Mouse (Mus musculus): Measurements from ENCODE around the gene Larp1b.

Gene Larp1b

DNA sequence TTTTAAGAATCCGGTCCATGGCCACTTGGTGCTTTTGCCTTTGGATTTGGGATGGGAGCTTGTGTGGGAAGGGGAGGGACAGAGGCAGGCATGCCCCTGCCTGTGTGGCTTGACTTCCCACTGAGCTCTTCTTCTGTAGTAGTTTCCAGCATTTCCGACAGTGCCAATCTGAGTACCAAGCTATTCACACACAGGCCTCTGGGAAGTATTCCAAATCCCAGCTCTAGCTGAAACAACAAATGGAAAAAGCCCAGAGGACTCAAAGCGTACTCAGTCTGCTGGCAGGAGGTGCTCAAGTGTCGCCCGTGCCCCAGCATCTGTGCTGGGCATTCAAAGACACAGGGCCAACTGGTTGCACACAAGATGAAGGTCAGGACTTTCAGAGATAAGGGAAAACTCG, 72.4 kb downstream of the Larp1b start:
- no peak for DNase-seq (ENCODE audit: low spot score)

DNA sequence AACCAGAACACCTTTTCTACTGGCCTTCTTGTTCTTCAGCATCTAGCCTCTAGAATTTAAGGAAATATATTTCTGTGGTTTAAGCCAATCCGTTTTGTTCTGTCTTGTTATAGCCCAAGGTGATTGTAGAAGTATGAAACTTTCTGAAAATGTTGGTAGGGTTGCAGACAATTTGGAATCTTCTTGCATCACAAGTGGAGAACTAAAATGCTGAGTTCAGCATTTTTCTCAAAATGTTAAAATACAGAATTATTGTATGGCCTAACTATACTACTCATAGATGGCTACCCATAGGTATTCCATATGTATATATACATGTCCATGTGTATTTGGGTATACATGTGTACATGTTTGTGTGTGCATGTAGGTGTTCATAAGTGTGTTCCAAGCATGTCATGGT, 81.1 kb downstream of the Larp1b start:
- DNase-seq (ENCODE audit: low spot score) = no peak

DNA sequence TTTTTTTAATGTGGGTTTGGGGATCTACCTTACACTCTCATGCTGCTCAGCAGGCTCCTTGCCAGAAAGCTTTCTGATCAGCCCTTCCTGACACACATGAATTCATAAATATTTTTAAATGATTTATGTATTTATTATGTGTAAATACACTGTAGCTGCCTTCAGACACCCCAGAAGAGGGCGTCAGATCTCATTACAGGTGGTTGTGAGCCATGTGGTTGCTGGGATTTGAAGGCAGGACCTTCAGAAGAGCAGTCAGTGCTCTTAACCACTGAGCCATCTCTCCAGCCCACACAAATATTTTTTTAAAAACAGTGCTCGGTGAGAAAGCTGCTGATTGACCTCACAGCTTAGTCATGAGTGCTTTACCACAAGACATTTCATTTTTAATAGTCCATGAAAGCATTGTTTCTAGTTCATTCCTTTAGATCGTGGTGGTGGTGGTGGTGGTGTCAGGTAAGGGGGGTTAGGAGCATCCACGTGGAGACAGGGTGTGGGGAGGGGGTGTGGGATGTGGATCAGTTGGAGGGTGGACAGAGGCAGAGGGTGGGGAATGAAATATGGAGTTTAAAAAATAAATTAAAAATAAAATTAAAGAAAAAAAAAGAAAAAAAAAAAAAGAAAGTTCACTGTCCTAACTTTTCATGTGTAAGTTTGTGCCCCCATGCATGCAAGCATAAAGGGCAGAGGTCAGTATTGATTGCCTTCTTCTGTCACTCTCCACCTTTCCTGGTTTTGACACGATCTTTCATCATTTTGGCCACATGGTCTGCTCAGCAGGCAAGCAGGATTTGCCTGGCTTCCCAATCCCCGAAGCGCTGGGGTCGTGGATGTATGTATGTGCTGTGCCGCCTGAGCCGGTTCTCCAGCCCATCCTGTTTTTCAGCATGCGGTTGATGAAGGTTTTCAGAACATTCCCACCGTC, 81.9 kb downstream of the Larp1b start:
- DNase-seq (ENCODE audit: low spot score) = no peak

DNA sequence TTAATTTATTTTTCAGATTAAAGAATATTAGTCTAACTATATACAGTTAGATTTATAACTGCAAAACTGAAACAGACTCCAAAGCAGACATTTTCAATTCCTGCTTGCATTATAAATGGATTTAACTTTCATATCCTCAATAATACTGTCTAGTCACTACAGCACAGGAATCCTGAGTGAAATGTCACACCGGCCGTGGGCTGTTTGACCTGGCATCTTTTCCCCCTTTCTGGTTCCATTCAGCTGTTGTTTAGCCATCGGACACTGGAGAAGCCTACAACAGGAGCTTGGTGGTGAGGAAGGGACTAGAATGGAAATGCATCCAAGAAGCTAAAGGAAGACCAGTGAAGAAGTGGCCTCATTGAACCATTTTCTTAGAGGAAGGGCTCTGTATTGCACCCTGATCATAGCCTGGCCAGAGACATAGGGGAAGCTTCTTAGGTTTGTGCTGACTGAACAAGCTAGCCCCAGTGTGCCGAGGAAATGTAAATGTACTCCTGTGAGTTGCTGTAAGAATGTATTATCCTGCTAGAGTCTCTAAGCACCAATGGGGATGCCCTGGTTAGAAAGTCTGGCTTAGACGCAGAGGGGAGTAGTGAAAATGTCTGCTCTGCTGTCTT, 88.8 kb downstream of the Larp1b start:
- DNase-seq (ENCODE audit: low spot score) = no peak

DNA sequence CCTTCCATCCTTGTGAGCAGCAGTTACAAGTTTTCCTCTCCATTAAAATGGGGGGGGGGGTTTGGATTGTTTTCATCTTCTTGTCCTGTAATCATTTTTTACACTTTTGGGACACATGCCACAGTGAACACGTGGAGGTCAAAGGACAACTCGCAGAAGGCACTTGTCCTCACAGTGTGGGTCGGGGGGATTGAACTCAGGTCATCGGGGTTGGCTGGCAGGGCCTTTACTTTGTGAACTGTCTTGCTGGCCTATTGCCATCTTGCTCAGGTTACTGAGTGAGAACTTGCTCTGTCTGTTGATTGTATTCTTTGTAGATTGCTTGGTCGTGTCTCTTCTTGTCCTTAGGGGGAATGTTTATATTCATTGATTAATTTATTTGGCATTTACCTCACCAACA, 91.6 kb downstream of the Larp1b start:
- DNase-seq (ENCODE audit: low spot score) = no peak

DNA sequence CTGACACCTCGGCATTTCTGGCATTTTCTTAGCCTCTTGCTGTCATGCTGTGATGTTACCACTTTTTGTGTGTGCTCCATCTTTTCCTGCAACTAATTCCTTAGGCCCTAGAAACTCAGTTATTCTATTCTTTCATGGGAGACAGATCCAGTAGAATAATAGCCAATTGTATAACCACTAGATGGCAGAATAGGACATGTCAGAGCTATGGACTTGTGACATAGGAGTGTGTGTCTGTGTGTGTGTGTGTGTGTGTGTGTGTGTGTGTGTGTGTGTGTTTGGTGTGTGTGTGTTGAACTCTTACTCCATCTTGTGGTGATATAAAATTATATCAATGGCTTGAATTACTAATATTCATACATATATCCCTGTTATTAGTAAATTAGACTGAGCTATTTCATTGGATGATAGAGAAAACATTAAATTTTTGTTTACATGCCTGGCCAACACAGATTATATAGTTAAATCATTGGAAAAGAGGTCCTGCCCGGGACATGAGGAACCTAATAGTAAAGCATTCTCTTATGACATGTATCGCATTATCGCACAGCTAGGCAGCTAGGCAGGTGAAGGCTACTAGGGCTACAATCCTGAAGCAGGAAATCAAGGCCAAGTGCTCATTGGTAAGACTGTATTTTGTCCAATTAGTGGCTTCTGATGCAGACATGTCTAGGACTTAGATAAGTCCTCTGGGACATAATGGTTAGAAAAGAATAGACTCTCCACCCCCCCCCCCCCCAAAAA, 92.7 kb downstream of the Larp1b start:
- DNase-seq (ENCODE audit: low spot score) = no peak

DNA sequence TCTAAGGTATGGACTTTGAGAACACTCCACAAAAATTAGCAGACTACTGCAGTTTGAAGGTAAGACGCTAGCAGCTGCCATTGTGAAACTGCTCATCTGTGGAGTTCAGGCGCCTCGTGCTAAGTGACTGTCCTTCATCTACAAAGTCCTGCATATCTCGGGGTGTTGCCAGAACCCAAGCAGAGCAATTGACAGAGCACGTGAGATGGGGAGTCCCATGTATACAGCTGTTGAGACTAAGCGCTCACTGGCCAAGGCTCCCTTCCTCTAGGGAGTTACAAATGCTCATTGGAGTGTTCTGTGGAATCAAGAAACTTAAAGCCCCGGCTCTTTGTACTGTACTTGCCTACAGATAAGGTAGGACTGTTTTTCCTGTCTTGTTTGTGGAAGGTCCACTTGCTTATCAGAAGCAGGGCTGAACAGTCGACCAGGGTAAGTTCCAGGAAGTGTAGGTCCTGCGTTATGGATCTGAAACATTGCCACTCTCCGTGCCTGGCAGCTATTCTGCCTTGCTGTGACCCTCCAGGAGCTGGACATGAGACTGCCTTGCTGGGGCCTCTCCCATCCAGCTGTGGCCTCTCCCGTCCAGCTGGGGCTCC, 94.2 kb downstream of the Larp1b start:
- DNase-seq (ENCODE audit: low spot score) = no peak

DNA sequence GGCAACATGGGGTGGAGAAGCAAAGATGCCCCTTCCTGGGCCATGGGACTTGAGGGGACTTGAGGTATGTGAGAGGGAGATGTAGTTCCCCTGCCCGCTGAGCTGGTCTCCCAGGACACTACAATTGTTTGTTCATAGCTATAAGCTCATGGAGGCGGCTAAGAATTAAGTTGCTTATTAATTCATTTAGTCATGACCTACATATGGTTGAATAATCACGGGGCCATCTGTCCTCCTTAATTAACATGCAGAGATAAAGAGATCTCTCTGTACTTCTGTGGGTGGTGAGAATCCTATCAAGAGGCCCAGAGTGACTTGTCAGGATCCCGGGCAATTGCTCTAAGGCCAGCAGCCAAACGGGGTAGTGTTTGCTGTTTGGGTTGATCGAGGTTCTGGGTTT, 98.2 kb downstream of the Larp1b start:
- DNase-seq (ENCODE audit: low spot score) = no peak

DNA sequence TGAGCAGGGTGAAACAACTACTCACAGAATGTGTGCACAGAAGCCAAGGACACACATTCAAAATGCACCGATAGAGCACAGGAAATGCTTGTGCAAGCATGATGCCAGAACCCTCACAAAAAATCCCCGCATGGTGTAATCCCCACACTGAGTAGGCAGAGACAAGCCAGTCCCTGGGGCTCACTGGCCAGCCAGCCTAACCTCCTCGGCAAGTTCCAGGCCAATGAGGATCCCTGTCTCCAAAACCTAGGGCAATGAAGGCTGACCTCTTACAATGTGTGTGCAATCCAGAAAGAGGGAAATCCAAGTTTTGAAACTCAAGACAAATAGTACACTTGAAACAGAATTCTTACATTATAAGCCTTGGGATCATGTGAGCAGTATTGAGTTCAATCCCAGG, 103.7 kb downstream of the Larp1b start:
- DNase-seq (ENCODE audit: low spot score) = no peak

DNA sequence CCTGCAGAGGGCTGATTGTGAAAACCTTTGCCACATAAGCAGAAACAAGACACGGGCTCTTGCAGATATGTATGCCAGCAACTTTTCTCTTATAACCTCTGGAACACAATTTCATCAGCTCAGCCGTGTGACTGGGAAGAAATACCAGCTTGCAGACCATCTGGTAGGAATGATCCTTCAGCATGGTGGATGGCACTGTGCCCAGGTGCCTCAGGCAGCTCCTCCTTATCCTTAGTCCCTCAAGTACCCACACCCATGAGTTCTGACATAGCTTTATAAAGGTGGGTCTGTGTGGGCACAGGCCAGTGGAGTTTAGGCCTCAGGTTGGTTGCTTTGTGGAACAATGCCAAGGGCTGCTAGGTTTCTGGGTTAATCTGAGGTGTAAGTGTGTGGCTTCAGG, 108.8 kb downstream of the Larp1b start:
- peak; percentile 18 for DNase-seq (ENCODE audit: low spot score)

DNA sequence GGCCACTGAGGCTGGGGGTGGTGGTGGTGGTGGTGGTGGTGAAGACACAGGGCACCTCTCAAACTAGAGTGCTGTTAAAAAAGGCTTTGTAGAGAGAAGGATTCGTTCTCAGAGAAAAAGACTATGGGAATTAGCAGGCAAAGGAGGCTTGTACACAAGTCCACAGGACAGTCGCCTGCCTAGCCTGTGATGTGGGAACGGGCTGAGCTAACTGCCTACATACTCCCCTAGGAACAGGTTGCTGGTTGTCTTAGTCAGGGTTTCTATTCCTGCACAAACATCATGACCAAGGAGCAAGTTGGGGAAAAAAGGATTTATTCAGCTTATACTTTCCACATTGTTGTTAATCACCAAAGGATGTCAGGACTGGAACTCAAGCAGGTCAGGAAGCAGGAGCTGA, 109.6 kb downstream of the Larp1b start:
- no peak for DNase-seq (ENCODE audit: low spot score)

DNA sequence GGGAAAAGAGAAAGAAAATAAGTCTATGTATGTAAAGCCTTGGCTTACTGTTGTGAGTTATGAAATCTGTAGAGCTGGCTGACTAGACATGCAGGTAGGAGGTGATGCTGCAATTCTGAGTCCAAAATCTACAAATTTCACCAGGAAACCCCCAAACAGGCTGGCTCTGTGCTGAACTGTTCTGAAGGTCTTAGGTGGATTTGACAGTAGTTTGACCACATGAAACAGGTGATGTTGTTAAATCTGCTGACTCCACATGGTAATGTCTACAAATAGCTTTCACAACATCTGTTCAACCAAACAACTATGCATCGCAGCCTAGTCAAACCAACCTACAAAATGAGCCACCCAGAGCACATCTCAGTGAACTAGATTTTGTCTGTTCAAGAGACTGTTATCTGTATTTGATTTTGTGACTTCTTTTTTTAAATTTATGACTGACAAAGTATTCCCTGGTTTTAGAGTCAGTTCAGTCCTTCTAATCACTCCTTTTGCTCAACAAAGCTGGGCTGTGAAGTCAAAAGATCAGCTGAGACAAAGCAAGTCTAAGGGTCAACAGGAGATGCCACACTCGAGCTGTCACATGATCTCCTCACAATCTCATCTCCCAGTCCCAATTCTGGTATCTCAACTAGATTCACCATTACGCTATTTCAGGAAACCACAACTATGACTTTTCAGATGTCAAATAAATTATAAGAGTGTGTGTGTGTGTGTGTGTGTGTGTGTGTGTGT, 112.4 kb downstream of the Larp1b start:
- no peak for DNase-seq (ENCODE audit: low spot score)

DNA sequence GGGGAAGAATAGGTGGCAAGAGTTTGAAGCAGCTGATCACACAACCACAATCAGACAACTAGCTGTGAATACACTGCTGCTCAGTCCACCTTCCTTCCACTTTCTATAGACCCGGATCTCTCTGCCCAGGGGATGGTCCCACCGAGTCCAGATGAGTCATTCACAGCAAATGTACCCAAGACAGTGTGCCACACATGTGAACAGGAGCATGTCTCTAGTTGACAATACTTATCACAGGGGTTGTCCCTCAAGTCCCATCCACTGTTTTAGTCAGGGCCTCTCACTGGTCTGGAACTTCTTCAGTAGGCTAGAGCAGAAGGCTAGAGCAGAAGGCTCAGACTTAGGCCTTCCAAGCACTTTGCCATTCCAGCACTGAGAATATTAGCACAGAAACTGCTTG, 113.1 kb downstream of the Larp1b start:
- DNase-seq (ENCODE audit: low spot score) = no peak

DNA sequence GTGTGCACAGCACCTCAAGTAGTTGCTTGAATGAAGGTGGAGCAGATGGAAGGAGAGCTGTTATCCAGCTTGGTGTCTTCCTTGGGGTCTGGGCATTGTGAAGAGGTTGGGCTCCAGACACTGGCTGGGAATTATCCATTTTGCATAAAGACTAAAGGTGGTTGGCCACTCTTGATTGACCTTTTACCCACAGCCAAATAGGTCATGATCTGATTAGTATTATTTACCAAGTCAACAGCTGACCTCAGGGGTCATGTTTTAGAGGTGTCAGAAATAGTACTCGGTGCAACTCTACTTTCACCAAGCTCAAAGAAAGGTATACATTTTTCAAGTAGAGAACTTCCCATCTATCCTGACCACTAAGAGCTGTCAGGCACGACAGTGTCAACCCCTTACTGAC, 115.7 kb downstream of the Larp1b start:
- no peak for DNase-seq (ENCODE audit: low spot score)

DNA sequence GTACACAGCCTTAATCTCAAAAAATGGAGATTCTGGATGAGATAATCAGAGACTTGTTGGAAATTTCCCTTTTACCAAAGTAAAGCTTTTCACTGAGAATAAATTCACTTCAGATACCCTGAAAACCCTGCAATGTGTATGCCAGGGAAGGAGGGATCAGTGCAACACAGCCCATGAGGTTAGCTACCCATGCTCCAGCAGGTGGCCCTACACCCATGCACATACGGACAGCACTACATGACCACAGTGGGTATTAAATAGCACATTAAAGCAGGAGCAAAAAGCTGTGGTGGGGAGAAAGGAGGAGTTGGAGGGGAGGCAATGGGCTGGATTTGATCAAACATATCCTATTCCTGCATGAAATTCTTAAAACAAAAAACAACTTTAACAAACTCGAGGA, 120.9 kb downstream of the Larp1b start:
- no peak for DNase-seq (ENCODE audit: low spot score)

DNA sequence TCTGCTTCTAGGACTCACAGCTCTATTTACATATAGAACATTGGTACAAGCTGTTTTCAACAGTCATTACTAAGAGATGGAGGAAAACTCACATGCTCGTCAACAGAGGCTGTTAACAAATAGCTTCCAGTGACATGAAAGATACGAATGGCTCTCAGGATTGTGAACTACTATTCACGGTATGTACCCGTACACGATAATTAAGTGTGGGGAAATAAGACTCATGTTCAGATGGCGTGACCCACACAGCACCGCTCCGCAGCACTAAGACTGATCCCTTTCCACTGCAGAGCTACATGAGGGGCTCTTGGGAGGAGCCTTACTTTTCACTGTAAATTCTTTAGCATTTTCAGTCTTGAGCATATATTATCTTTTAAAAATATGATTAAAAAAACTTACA, 125.7 kb downstream of the Larp1b start:
- DNase-seq (ENCODE audit: low spot score) = no peak

DNA sequence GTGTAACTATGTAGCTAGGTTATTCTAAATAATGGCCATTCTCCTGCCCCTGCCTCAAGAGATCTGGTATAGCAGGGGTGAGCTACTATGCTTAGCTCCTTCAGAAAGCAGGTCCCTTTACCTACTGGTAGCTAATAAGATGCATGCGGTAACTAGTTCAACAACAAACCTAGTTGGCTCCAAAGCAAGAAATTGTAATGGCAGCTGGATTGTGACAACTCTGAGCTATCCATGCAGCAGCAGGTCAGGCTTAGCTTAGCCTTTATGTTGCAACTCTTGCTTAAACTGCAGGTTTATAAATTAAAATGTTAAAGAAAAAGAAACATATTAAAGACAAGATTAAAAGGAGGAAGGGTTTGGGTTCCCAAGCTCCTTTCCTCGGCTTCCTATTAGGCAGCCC, 129.0 kb downstream of the Larp1b start:
- no peak for DNase-seq (ENCODE audit: low spot score)

DNA sequence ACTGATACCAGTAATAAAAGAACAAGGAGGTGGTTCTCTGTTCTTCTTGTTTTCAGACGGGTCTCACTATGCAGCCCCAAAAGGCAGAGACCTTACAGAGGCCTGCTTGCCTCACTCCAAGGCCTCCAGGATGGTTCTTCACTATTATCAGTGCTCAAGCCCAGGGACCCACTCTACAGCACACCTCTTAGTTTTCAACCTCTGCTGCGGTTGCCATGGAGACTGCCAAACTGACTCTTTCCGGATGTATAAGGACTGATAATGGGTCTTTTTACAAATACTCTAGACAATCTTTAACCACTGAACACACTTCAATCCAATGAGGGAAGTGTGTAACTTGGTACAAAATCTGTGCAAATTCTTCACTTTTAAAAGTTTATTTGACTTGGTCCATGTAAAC, 131.1 kb downstream of the Larp1b start:
- no peak for DNase-seq (ENCODE audit: low spot score)

DNA sequence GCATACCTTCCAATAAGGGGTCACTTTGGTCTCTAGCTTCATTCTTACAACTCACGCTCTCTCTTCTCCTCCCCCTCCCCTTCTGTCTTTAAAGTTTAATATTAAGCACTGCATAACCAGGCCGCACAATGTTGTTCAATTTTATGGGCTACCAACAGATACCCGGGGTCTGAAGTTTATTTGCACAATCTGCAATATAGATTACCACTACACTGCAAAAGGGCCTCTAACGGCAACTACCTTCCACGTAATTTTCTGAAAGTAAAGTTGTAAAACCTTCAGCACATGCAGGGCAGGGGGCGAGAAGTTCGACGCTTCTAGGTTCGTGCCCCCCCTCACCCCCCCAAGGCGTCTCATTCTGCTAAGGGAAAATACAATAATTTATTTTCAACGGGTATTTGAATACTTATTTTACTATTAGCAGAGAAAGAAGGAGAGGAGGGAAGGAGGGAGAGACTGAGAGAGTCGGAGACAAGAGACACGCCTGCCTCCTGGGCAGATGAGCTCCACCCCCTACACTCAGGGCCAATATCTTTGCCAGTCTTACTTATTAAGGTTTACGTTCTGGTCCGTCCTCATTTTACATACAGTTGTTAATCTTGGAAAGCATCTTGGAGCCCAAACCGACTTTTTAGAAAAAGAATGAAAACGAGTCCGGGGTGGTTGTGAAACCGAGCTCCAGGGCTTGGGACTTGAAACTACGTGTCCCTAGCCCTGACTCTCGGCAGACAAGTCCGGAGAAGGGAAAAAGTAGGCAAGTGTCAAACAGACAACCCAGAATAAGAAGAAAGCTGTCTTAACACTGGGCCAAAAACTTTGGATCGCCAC, 132.1 kb downstream of the Larp1b start:
- peak; percentile 7 for DNase-seq (ENCODE audit: low spot score)

DNA sequence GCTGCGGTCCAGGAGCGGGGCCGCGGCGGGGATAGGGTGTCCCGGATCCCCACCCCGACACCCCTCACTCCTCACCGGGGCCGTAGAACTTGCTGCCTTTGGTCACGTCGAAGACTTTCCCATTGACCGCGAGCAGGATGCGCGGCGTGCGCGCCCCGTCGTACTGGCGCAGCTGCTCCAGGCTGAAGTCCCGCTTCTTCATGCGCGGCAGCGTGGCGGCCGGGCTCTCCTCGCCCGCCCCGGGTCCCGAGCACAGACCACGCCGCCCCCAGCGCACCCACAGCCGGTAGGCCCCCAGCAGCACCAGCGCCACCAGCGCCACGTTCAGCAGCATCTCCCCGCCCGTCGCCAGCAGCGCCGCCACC, 132.9 kb downstream of the Larp1b start:
- no peak for DNase-seq (ENCODE audit: low spot score)

All from ovary, postnatal 36 days (tissue).